Mouse (Mus musculus) adrenal gland, postnatal 36 days (tissue): Measurements from ENCODE around the gene Olfr593. TPM values are rescaled to one million over a fixed set of nuclear protein-coding genes. Genes with fewer than 3 reads are reported as not detected.
"Not testable (repeated sequence)": the region's sequence is repeated elsewhere in the genome, so short reads cannot be mapped to it uniquely, and the experiment has no call there.

Experiments used
- DNase-seq, 2 experiments: peaks; one replicate each; pipeline ENCODE4 v3.0.0; 2021; ENCODE audit warnings: mixed read lengths in 1 of 2
- long read RNA-seq, 2 experiments: library from polyadenylated mRNA; stranded (forward); transcript quantifications; one replicate each; pipeline ENCODE4 v2.0.0; 2021; ENCODE audit warnings: borderline sequencing depth in 2 of 2
- microRNA-seq: library from miRNA; unstranded; fragments of <30 nt; microRNA quantifications from one replicate; pipeline ENCODE4 v1.2.0, GENCODE M21; 2021
- total RNA-seq, 2 experiments: library from RNA; stranded (reverse); gene quantifications; 2 replicates each; pipeline ENCODE4 v1.2.3; 2021

Gene Olfr593
- total RNA-seq: not detected
- long read RNA-seq, experiment 1: 0 reads
- long read RNA-seq, experiment 2: 0 reads

DNA sequence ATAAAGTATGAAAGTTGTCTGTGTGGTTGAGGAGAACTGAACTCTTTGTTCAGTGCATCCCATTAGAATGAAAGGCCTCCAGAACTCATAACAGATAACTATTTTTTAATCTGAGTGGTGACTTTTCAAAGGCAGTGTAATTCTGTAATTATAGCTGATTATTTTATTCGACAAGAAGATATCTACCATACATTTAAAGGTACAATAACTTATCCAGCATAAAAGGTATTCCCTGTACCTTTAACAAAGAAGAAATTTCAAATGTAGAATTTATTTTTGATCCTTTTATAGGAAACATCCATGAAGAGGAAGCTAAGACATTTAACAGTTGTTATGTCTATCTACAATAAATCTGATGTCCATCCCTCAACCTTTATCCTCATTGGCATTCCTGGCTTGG, at the start of gene Olfr593:
Olfr593 (plus strand) TSS at position 301 of the 400 bp plus-strand sequence.
- DNase-seq: no peak

DNA sequence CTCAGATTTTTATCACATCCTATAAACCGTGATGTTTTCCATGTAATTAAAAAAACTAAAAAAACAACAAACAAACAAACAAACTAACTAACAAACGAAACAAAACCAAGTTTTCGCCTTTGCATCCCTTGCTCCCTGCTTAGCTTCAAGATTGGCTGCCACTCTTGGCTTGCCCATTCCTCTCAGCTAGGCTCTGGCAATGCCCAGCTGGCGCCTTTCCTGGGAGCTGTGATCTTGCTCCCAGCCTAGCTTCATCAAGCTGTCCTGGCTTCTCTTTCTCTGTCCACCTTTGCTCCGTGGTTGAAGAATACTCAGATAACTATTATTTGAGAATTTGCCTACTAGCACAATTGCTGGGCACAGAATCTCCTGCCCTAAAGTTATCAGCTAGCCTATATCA, 42.0 kb upstream of the Olfr593 start:
- DNase-seq: no peak

DNA sequence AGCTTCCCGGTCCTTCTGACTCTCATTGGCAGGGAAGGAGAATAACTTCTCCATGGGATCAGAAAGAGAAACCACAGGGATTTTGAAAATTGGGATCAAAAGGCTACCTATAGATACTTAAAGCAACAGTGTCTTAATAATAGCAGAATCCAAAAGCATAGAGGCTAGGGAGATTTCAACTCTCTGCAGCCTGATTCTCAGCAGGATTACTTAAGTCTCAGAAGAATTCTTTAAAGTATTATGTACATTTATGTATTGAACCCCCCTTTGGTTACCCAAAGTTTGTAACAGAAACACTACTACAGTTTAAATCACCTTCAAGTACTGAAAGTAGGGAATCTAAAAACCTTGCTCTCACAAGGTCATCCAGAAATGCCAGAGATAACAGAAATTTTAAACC, 33.4 kb upstream of the Olfr593 start, which contains the start of gene Olfr591:
Olfr591 (minus strand) TSS at position 101 of the 400 bp plus-strand sequence.
- no peak for DNase-seq

DNA sequence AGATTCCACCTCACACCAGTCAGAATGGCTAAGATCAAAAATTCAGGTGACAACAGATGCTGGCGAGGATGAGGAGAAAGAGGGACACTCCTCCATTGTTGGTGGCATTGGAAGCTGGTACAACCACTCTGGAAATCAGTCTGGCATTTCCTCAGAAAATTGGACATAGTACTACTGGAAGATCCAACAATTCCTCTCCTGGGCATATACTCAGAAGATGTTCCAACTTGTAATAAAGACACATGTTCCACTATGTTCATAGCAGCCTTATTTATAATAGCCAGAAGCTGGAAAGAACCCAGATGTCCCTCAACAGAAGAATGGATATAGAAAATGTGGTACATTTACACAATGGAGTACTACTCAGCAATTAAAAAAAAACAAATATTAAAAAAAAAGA, 27.2 kb upstream of the Olfr593 start, which contains the start of gene Olfr592:
Olfr592 (plus strand) TSS at position 301 of the 400 bp plus-strand sequence.
- DNase-seq: not testable (repeated sequence)

DNA sequence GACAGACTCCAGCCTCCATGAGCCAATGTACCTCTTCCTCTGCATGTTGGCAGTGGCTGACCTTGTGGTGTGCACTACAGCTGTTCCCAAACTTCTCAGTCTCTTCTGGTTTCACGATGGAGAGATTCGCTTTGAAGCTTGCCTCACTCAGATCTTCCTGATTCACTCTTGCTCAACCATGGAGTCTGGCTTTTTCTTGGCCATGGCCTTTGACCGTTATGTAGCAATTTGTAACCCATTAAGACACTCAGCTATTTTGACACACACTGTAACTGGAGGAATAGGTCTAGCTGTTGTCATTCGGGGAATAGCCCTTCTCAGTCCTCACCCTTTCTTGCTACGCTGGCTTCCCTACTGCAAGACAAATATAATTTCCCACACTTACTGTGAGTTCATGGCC, 388 bp downstream of the Olfr593 start:
- not testable (repeated sequence) for DNase-seq

DNA sequence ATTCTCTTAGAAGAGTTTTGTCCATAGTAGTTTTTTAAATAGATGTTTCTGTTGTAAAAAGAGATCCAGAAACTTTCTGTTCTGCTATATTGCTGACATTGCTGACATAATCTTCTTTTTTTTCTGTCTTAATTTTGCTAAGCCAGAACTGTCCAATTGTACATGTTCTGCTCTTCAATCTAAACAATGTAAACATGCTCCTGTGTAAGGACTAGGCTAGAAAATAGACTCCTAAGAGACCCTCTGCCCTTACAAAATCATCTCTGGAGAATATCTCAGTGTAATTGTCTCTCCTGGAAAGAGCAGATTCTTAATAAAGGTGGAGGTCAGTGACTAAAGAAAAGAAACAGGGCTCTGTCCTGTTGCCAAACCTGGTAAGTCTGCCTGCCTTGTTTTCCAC, 5.0 kb downstream of the Olfr593 start, which contains the start of gene Olfr594:
Olfr594 (plus strand) TSS at position 301 of the 400 bp plus-strand sequence.
- no peak for DNase-seq

DNA sequence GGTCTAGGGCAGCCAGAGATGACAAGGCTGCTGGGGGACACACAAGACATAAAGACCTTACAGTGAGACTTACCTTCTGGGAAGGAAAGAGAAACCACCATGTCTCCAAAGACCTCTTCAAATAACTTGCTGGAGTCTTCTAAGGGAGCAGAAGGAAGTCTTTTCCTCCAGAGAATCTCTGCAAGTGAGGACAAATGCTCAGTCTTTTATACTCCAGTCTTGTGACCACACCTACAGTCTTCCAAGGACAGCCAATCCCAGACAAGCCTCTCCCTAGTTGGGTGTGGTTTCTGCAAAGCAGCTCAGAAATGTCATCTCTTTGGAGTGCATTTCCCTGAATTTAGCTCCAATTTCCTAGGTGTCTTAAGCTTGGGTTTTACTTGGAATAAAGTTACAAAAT, 40.7 kb downstream of the Olfr593 start, which contains the start of gene Usp17ld:
Usp17ld (minus strand) TSS at position 101 of the 400 bp plus-strand sequence.
- not testable (repeated sequence) for DNase-seq

Small RNAs within 50 kb of the gene (microRNA-seq; reads per million reads assigned to microRNA genes)
- gene Gm25171: not detected

Other genes starting within 250 kb of the Olfr593 start
- not detected for gene Olfr576, start 249.2 kb upstream of the Olfr593 start, total RNA-seq
- not detected for gene Olfr577, start 235.9 kb upstream of the Olfr593 start, total RNA-seq
- not detected for gene Olfr578, start 222.5 kb upstream of the Olfr593 start, total RNA-seq
- not detected for gene Olfr582, start 173.8 kb upstream of the Olfr593 start, total RNA-seq
- not detected for gene Olfr583, start 160.6 kb upstream of the Olfr593 start, total RNA-seq
- gene Olfr584, start 130.0 kb upstream of the Olfr593 start, total RNA-seq: not detected
- gene Olfr585, start 114.1 kb upstream of the Olfr593 start, total RNA-seq: not detected
- not detected for gene Olfr586, start 86.2 kb upstream of the Olfr593 start, total RNA-seq
- gene Olfr588-ps1, start 71.0 kb upstream of the Olfr593 start, total RNA-seq: not detected
- gene Olfr589, start 55.5 kb upstream of the Olfr593 start, total RNA-seq: not detected
- not detected for gene Olfr591, start 33.5 kb upstream of the Olfr593 start, total RNA-seq
- gene Olfr592, start 27.1 kb upstream of the Olfr593 start, total RNA-seq: not detected
- not detected for gene Olfr594, start 5.1 kb downstream of the Olfr593 start, total RNA-seq
- not detected for gene Usp17ld, start 40.6 kb downstream of the Olfr593 start, total RNA-seq
- not detected for gene Olfr596, start 93.8 kb downstream of the Olfr593 start, total RNA-seq
- gene Olfr597, start 104.5 kb downstream of the Olfr593 start, total RNA-seq: not detected
- gene Olfr598, start 111.7 kb downstream of the Olfr593 start, total RNA-seq: not detected
- gene Olfr599, start 124.1 kb downstream of the Olfr593 start, total RNA-seq: not detected
- not detected for gene Olfr600, start 137.8 kb downstream of the Olfr593 start, total RNA-seq
- not detected for gene Olfr601, start 150.8 kb downstream of the Olfr593 start, total RNA-seq
- gene Olfr603, start 174.3 kb downstream of the Olfr593 start, total RNA-seq: not detected
- not detected for gene Usp17lc, start 203.2 kb downstream of the Olfr593 start, total RNA-seq
- not detected for gene Olfr605, start 233.6 kb downstream of the Olfr593 start, total RNA-seq
- gene Olfr606, start 237.2 kb downstream of the Olfr593 start, total RNA-seq: not detected